Mouse (Mus musculus) erythroblast, embryonic 14.5 days (primary cell): Measurements from ENCODE around the gene Slain2. TPM values are rescaled to one million over a fixed set of nuclear protein-coding genes. Genes with fewer than 3 reads are reported as not detected.

Experiments used
- H3K27me3 ChIP-seq: 2 replicates; pipeline ENCODE4 v1.6.1; 2012; ENCODE audit warnings: inconsistent platforms; ENCODE audit not compliant: control insufficient read depth
- H3K36me3 ChIP-seq: 2 replicates; pipeline ENCODE4 v1.6.1; 2012; ENCODE audit warnings: mild to moderate bottlenecking, inconsistent platforms; ENCODE audit not compliant: control insufficient read depth
- H3K4me1 ChIP-seq: 2 replicates; pipeline ENCODE4 v1.6.1; 2012; ENCODE audit warnings: inconsistent platforms; ENCODE audit not compliant: control insufficient read depth
- H3K4me3 ChIP-seq: replicated peaks from 2 replicates; pipeline ENCODE3; 2012; ENCODE audit warnings: moderate library complexity, mild to moderate bottlenecking, inconsistent platforms
- H3K9me3 ChIP-seq: 2 replicates; pipeline ENCODE4 v1.6.1; 2012; ENCODE audit warnings: low read length, inconsistent platforms, mixed read lengths; ENCODE audit not compliant: control insufficient read depth
- GATA1 ChIP-seq: IDR thresholded peaks from 2 replicates; pipeline ENCODE4 v1.6.1; 2012; ENCODE audit warnings: low read length, inconsistent platforms, mixed read lengths
- TAL1 ChIP-seq: IDR thresholded peaks from 3 replicates; pipeline ENCODE4 v1.6.1; 2012; ENCODE audit warnings: low read length, inconsistent platforms, mixed read lengths
- polyA plus RNA-seq: library from polyadenylated mRNA; stranded (reverse); fragments of >175 nt; gene quantifications from 2 replicates; pipeline ENCODE4 v1.2.3, GENCODE M21; 2012

Slain2 gene
- polyA plus RNA-seq, 1 experiment, result 0.08 TPM

DNA sequence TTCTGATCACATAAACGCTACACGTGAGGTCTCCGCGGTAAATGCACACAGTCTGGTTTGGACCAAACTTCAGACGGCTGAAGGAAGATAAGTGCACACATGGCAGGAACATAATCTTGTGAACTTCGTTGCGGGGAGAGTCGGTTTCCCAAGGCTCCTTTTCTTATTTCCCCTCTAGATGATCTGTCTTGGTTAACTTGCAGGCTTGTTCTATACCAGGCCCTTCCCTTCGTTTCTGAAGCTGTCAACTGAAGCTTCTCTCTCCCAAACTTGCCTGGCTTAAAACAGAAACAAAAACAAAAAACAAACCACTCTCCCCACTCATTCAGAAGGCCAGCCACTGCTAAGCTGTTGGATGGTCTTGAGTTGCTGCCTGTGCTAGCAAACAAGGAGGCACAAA lies 100.6 kb downstream of the Slain2 start:
- TF ChIP-seq TAL1 (no peak), GATA1 (no peak)
- H3K9me3 ChIP-seq, result peaks cover 2% of the 10 kb centered on the region; the same call in 1 of the 2 replicates
- peaks cover 53% of the 10 kb centered on the region for H3K27me3 ChIP-seq

DNA sequence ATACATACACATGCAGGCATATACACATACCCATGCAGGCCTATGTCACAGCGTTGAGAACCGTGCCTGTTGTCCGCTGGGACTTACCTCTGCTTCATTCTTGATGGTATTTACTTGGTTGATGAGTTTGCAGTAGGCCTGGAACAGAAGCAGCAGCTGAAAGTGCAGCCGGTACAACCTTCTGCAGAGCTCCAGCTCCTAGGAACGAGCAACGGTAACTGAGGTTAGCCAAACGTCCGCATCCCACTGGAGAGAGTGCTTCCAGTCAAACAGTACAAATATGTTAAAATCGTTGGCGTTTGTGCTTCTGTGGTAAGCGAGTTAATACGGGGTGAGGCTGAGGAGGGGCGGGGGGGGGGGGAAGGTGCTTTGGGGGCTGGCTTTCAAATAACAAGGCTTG lies 109.7 kb downstream of the Slain2 start:
- no peak overlapping the region for H3K4me3 ChIP-seq
- no peaks in the 10 kb centered on the region for H3K9me3 ChIP-seq
- peaks cover 84% of the 10 kb centered on the region for H3K36me3 ChIP-seq
- no peaks in the 10 kb centered on the region for H3K4me1 ChIP-seq
- no peak for TF ChIP-seq TAL1
- H3K27me3 ChIP-seq, result no peaks in the 10 kb centered on the region

More for the DNA sequence above, 100.6 kb downstream of the Slain2 start:
- Histone ChIP-seq H3K4me1 (no peaks in the 10 kb centered on the region), H3K36me3 (peaks cover 2% of the 10 kb centered on the region), H3K4me3 (no peak overlapping the region)

Other genes with a start within 250 kb of the Slain2 start
- not detected in 2 replicates for gene Txk, start 161.5 kb upstream of the Slain2 start, polyA plus RNA-seq
- gene Tec, start 45.8 kb upstream of the Slain2 start, polyA plus RNA-seq, result not detected in 2 replicates
- not detected in 2 replicates for gene Gm10135, start 60.4 kb downstream of the Slain2 start, polyA plus RNA-seq
- gene Slc10a4, start 92.6 kb downstream of the Slain2 start, polyA plus RNA-seq, result not detected in 2 replicates